Mouse (Mus musculus) small intestine, adult 2 months (tissue): ENCODE measurements at regions not wholly inside any gene's neighbourhood (a gene's known extent, or its start where the extent isn't known, plus 50 kb on each side); places are given as distances from the start of the nearest gene placed in this dataset.

Experiments
- H3K27ac ChIP-seq: fragments of 200-500 bp; 2 replicates; pipeline ENCODE4 v1.5.1; 2012; ENCODE audit warnings: low read depth, low read length, control low read depth, inconsistent platforms; ENCODE audit not compliant: insufficient read depth
- H3K27me3 ChIP-seq: fragments of 200-500 bp; 2 replicates; pipeline ENCODE4 v1.6.1; 2012; ENCODE audit warnings: mild to moderate bottlenecking, moderate library complexity, low read length, inconsistent platforms; ENCODE audit not compliant: control insufficient read depth, insufficient read depth
- H3K36me3 ChIP-seq: fragments of 200-500 bp; 2 replicates; pipeline ENCODE4 v1.6.1; 2012; ENCODE audit warnings: mild to moderate bottlenecking, low read length, control low read depth, inconsistent platforms; ENCODE audit not compliant: control insufficient read depth, insufficient read depth
- H3K4me1 ChIP-seq: fragments of 200-500 bp; 2 replicates; pipeline ENCODE4 v1.6.1; 2012; ENCODE audit warnings: low read length, inconsistent platforms, mixed read lengths; ENCODE audit not compliant: control insufficient read depth, insufficient read depth, insufficient read length
- H3K4me3 ChIP-seq: fragments of 200-500 bp; 2 replicates; pipeline ENCODE4 v1.5.1; 2012; ENCODE audit warnings: low read depth, mild to moderate bottlenecking, control low read depth, inconsistent platforms, low read length, moderate library complexity
- CTCF ChIP-seq: fragments of 200-500 bp; IDR thresholded peaks from 2 replicates; pipeline ENCODE4 v1.5.1; 2012; ENCODE audit warnings: low read depth, mild to moderate bottlenecking, control low read depth, inconsistent platforms, low read length, moderate library complexity, mixed read lengths; ENCODE audit not compliant: insufficient replicate concordance, insufficient read length; ENCODE audit errors: extremely low read depth
- POLR2A ChIP-seq: fragments of 200-500 bp; IDR thresholded peaks from 2 replicates; pipeline ENCODE4 v1.6.1; 2012; ENCODE audit warnings: low read depth, mild to moderate bottlenecking, control low read depth, inconsistent platforms, low read length, moderate library complexity
- WGBS: fragments of 180-500 bp; shearing (Covaris S2); methylation state at CpG from one replicate; pipeline ENCODE4 v1.1.7; 2018; 5-methylcytosine and 5-hydroxymethylcytosine counted together

DNA sequence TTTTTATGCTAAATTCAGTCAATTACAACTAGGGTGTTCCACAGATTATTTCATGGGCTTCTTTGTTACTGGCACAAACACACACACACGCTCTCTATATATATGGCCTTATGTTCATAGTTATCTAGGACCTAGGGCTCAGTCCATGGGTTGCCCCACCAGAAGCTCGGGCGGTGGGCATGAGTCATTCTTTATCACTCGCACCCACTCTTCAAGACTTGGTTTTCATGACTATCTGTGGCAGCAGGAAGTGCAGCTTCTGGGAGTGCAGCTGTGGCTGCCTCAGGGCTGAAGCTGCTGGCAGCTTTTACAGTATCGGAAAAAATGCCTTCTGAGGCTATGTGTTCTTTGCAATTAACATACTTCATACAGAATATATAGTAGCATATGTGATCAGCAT, 198.7 kb downstream of the Ipo11 start:
- no peak for TF ChIP-seq POLR2A
- no peak for TF ChIP-seq CTCF
- H3K4me1 ChIP-seq, result no peaks in the 10 kb centered on the region
- H3K27me3 ChIP-seq, result no peaks in the 10 kb centered on the region
- H3K4me3 ChIP-seq, result no peak overlapping the region
- no peak overlapping the region for H3K27ac ChIP-seq
- 87% methylated on average over 5 of the region's 5 CpGs for WGBS
- no peaks in the 10 kb centered on the region for H3K36me3 ChIP-seq

DNA sequence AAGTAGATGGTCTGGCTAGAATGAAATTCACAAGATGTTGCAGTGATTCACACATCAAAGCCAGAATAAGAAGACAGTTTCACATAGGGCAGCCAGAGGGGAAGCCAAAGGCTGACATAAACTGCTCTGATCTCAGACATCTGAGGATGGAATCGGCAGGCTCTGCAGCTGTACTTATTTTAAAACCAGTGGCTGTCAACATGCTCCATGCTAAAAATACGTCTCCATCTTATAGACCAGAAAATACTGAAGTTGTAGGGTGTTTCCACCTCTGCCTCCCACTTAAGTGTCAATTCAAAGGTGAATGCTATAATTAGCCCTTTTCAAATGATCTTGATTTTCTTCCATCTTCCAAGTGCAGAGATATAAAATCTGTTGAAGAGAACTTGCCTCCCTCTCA, 202.4 kb downstream of the Ipo11 start:
- no peak for TF ChIP-seq POLR2A
- TF ChIP-seq CTCF, result no peak
- WGBS, result 68% methylated on average over 2 of the region's 2 CpGs
- H3K27me3 ChIP-seq, result no peaks in the 10 kb centered on the region

DNA sequence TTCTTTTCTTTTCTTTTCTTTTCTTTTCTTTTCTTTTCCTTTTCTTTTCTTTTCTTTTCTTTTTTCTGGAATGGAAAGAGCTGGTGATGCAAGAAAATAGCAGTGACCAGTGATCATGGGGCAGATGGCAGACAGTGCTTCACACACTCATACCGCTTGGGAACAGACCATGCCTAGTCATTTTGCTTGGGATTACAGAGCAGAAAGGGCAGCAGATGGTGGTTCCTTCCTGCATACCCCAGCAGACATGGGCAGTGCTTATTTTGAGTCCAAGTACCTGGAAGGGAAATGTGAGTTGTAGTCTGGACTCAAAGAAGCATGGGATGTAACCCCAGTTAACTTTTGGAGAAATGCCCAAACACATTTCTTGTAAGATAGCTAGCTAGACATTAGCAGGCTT, 203.9 kb downstream of the Ipo11 start:
- WGBS, result 96% methylated on average over 1 of the region's 1 CpGs
- no peak overlapping the region for H3K27ac ChIP-seq
- H3K4me1 ChIP-seq, result no peaks in the 10 kb centered on the region
- no peaks in the 10 kb centered on the region for H3K36me3 ChIP-seq
- no peak overlapping the region for H3K4me3 ChIP-seq
- TF ChIP-seq CTCF (no peak), POLR2A (no peak)
- H3K27me3 ChIP-seq, result no peaks in the 10 kb centered on the region

More for the DNA sequence above, 202.4 kb downstream of the Ipo11 start:
- no peak overlapping the region for H3K27ac ChIP-seq
- no peaks in the 10 kb centered on the region for H3K36me3 ChIP-seq
- no peaks in the 10 kb centered on the region for H3K4me1 ChIP-seq
- no peak overlapping the region for H3K4me3 ChIP-seq

DNA sequence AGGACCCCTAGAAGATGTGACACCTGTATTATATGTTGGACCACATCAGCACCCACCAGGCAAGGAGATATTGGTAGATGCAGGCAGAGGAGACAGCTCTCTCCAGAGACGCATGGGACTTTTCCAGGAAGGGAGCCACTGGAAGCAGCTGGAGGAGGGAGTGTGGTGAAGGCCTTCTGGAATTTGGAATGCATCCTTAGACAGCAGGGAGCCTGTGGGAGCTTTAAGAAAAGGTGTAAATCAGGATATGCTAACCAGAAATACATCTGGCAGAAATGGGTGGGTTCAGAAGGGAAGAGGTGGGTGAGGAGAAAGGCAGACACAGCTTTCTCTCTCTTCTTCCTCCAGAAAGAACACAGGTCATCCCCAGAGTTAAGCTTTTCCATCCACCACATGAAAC, 213.4 kb downstream of the Ipo11 start:
- TF ChIP-seq POLR2A (no peak), CTCF (no peak)
- no peaks in the 10 kb centered on the region for H3K36me3 ChIP-seq

DNA sequence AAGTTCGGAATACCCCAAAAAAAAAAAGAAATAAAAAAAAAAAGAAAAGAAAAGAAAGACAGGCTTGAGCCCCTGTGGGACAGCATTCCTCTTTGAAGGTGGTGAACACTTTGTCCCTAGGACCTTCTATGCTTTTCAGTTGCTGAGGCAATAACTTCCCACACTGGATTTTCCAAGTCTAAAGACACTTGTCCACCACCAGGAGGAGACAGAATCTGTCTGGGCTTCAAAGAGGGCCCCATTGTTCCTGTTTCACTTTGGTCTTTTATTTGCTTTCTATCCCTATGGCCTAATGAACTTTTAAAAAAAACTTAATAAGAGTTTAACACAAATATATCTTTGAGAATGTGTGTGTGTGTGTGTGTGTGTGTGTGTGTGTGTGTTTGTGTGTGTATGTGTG, 215.6 kb downstream of the Ipo11 start:
- H3K27ac ChIP-seq, result no peak overlapping the region
- H3K4me3 ChIP-seq, result no peak overlapping the region
- WGBS, result 81% methylated on average over 1 of the region's 1 CpGs
- no peaks in the 10 kb centered on the region for H3K36me3 ChIP-seq
- no peaks in the 10 kb centered on the region for H3K4me1 ChIP-seq
- TF ChIP-seq CTCF, result no peak
- TF ChIP-seq POLR2A, result no peak
- no peaks in the 10 kb centered on the region for H3K27me3 ChIP-seq

More for the DNA sequence above, 213.4 kb downstream of the Ipo11 start:
- 80% methylated on average over 1 of the region's 1 CpGs for WGBS
- Histone ChIP-seq H3K4me1 (no peaks in the 10 kb centered on the region), H3K4me3 (no peak overlapping the region), H3K27me3 (no peaks in the 10 kb centered on the region), H3K27ac (no peak overlapping the region)

DNA sequence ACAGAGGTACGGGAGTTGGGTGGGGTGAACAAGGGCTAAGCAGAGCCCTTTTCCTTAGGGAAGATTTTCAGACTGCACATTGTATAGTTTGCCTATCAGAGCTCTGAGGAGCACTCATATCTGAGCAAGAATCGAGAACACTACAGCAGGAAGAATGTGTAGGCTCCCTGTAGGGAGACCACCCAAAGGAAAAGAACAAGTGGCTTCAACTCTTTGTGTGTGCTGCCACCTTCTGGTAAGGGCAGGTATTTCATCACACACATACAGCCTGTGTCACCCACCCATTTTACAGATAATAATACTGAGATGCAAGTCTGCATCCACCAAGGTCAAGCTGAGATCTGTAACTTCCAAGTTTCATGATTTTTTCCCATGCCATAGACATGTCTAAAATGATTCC, 221.0 kb downstream of the Ipo11 start:
- no peak for TF ChIP-seq POLR2A
- no peak overlapping the region for H3K27ac ChIP-seq
- no peaks in the 10 kb centered on the region for H3K27me3 ChIP-seq
- no peak overlapping the region for H3K4me3 ChIP-seq
- no peaks in the 10 kb centered on the region for H3K4me1 ChIP-seq
- 53% methylated on average over 2 of the region's 2 CpGs for WGBS
- H3K36me3 ChIP-seq, result no peaks in the 10 kb centered on the region

DNA sequence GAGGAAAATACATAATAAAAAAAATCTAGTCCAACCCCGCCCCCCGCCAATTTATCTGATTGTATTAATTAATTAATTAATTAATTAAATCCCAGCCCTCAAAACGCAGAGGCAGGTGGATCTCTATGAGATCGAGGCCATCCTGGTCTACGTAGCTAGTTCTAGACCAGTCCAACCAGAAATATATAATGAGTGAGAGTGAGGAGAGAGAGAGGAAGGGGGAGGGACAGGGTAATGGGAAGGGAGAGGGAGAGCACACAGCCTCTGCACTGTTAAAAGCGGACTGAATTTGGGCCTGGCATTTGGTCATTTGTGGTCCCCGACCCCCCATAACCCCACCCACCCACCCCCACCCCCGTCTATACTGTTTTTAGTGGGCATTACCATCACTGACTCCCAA, 221.5 kb downstream of the Ipo11 start:
- no peaks in the 10 kb centered on the region for H3K36me3 ChIP-seq
- H3K27me3 ChIP-seq, result no peaks in the 10 kb centered on the region
- no peak overlapping the region for H3K27ac ChIP-seq
- 75% methylated on average over 8 of the region's 8 CpGs for WGBS
- H3K4me1 ChIP-seq, result no peaks in the 10 kb centered on the region
- no peak overlapping the region for H3K4me3 ChIP-seq
- no peak for TF ChIP-seq CTCF
- no peak for TF ChIP-seq POLR2A

DNA sequence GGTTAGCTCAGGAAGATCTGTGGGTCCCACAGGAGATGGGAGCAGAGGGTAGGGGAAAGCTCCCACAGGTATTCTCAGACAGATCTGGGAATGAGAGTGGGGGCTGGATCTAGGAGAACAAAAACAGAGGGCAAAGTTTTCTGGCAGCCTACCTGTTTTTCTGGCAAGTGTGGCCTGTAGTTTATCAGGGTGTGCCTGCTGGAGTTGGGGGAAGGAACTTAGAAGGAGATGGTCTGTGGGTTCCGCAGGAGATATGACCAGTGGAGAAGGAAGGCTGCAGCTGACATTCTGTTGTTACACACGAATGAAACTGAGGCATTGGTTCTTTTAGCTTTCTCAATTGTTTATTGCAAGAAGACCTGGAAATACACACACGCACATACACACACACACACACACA, 226.2 kb downstream of the Ipo11 start:
- Histone ChIP-seq H3K4me1 (no peaks in the 10 kb centered on the region), H3K36me3 (no peaks in the 10 kb centered on the region), H3K27ac (no peak overlapping the region), H3K4me3 (no peak overlapping the region), H3K27me3 (no peaks in the 10 kb centered on the region)
- WGBS, result 45% methylated on average over 3 of the region's 3 CpGs
- TF ChIP-seq POLR2A (no peak), CTCF (no peak)
